Mouse (Mus musculus) midbrain, postnatal 0 days (tissue): ENCODE data around the gene Ptma. TPM values are rescaled to one million over a fixed set of nuclear protein-coding genes. Genes with fewer than 3 reads are reported as not detected.
A peak's percentile ranks its signal among the peaks of the same experiment; 100 is the strongest.

Source experiments
- ATAC-seq: fragments of 200-750 bp; cut with Nextera tagmentation; 2 replicates; pipeline ENCODE4 v1.8.0; 2017; ENCODE audit warnings: moderate number of reproducible peaks, mild to moderate bottlenecking, moderate TSS enrichment, moderate library complexity; ENCODE audit not compliant: low FRiP score
- DNase-seq: peaks from one replicate; pipeline ENCODE4 v3.0.0-alpha.2; 2015; ENCODE audit warnings: low spot score
- H3K27ac ChIP-seq: fragments of 300-500 bp; sonication (generic); 2 replicates; pipeline ENCODE4 v1.5.1; 2014; ENCODE audit warnings: low read depth, mild to moderate bottlenecking, low read length, mixed read lengths
- H3K27me3 ChIP-seq: fragments of 300-500 bp; sonication (generic); 2 replicates; pipeline ENCODE4 v1.6.1; 2014; ENCODE audit warnings: low read length, control low read depth, mixed read lengths; ENCODE audit not compliant: insufficient read depth
- H3K36me3 ChIP-seq: fragments of 300-500 bp; sonication (generic); 2 replicates; pipeline ENCODE4 v1.6.1; 2014; ENCODE audit warnings: low read length, control low read depth, mixed read lengths; ENCODE audit not compliant: insufficient read depth
- H3K4me1 ChIP-seq: fragments of 300-500 bp; sonication (generic); 2 replicates; pipeline ENCODE4 v1.6.1; 2014; ENCODE audit warnings: mild to moderate bottlenecking, control low read depth, antibody characterized with exemption, low read length, mixed read lengths; ENCODE audit not compliant: insufficient read depth
- H3K4me2 ChIP-seq: fragments of 300-500 bp; sonication (generic); 2 replicates; pipeline ENCODE4 v1.6.1; 2014; ENCODE audit warnings: low read depth, mild to moderate bottlenecking, low read length, mixed read lengths; ENCODE audit not compliant: poor library complexity, severe bottlenecking
- H3K4me3 ChIP-seq: fragments of 300-500 bp; sonication (generic); 2 replicates; pipeline ENCODE4 v1.5.1; 2014; ENCODE audit warnings: low read depth, mild to moderate bottlenecking, low read length, moderate library complexity
- H3K9ac ChIP-seq: fragments of 300-500 bp; sonication (generic); replicated peaks from 2 replicates; pipeline ENCODE4 v1.6.1; 2014; ENCODE audit warnings: mild to moderate bottlenecking, low read length, moderate library complexity, mixed read lengths; ENCODE audit not compliant: poor library complexity, severe bottlenecking
- H3K9me3 ChIP-seq: fragments of 300-500 bp; sonication (generic); 2 replicates; pipeline ENCODE4 v1.6.1; 2016; ENCODE audit warnings: low read length, control low read depth
- CTCF ChIP-seq: IDR thresholded peaks from 2 replicates; pipeline ENCODE4 v1.5.1; 2016; ENCODE audit warnings: antibody characterized with exemption, mild to moderate bottlenecking
- WGBS: fragments of 180-500 bp; shearing (Covaris S2); extraction: QIAGEN DNeasy Blood & Tissue Kit; methylation state at CpG from one replicate; pipeline ENCODE4 v1.1.7; 2014; 5-methylcytosine and 5-hydroxymethylcytosine counted together
- polyA plus RNA-seq: library from polyadenylated mRNA; unstranded; fragments of >200 nt; fragmentation: Nextera tagmentation; extraction: Ambion mirVana; gene quantifications from 2 replicates; pipeline ENCODE4 v1.2.1, GENCODE M21; 2015
- total RNA-seq: library from RNA; depleted of rRNA; stranded (reverse); fragments of >200 nt; gene quantifications from 2 replicates; pipeline ENCODE4 v1.2.3, GENCODE M21; 2014

The Ptma gene
- total and polyA plus RNA-seq, 2 experiments from 2014 or later = 947 to 1,354 TPM

GRCm38 (mm10) chr1:86515715-86516410 is 10.7 kb upstream of the Ptma start:
- Histone ChIP-seq H3K4me3 (no peak overlapping the region), H3K9ac (no peak overlapping the region), H3K4me2 (no peak overlapping the region), H3K4me1 (no peaks in the 10 kb centered on the region), H3K9me3 (no peaks in the 10 kb centered on the region), H3K36me3 (no peaks in the 10 kb centered on the region), H3K27ac (no peak overlapping the region), H3K27me3 (no peaks in the 10 kb centered on the region)
- DNase-seq (no peak), ATAC-seq (no peak)
- TF ChIP-seq CTCF = no peak
- WGBS = 77% methylated on average over 6 of the region's 6 CpGs

GRCm38 (mm10) chr1:86517076-86517475 is 9.4 kb upstream of the Ptma start:
- Histone ChIP-seq H3K4me3 (no peak overlapping the region), H3K36me3 (no peaks in the 10 kb centered on the region), H3K9ac (no peak overlapping the region), H3K4me2 (no peak overlapping the region), H3K4me1 (no peaks in the 10 kb centered on the region), H3K27me3 (no peaks in the 10 kb centered on the region), H3K27ac (no peak overlapping the region), H3K9me3 (no peaks in the 10 kb centered on the region)
- ATAC-seq (no peak), DNase-seq (no peak)
- TF ChIP-seq CTCF = no peak
- WGBS = 68% methylated on average over 3 of the region's 3 CpGs

GRCm38 (mm10) chr1:86520361-86520760 is 6.2 kb upstream of the Ptma start:
- Histone ChIP-seq H3K27me3 (no peaks in the 10 kb centered on the region), H3K27ac (no peak overlapping the region), H3K9me3 (no peaks in the 10 kb centered on the region), H3K9ac (no peak overlapping the region), H3K36me3 (no peaks in the 10 kb centered on the region), H3K4me1 (peaks cover 7% of the 10 kb centered on the region), H3K4me2 (no peak overlapping the region), H3K4me3 (no peak overlapping the region)
- DNase-seq (no peak), ATAC-seq (no peak)
- TF ChIP-seq CTCF = peak; percentile 57
- WGBS = 35% methylated on average over 7 of the region's 7 CpGs

GRCm38 (mm10) chr1:86522286-86522871 is 4.1 kb upstream of the Ptma start:
- Histone ChIP-seq H3K27me3 (no peaks in the 10 kb centered on the region), H3K27ac (peak overlapping the region; percentile 26; the same call in 1 of the 2 replicates), H3K9ac (0 out of 2 replicates have a peak overlapping the region, but pooled peaks have one; percentile 8), H3K4me1 (peaks cover 7% of the 10 kb centered on the region), H3K4me2 (no peak overlapping the region), H3K36me3 (no peaks in the 10 kb centered on the region), H3K4me3 (no peak overlapping the region), H3K9me3 (no peaks in the 10 kb centered on the region)
- ATAC-seq (no peak), DNase-seq (no peak)
- no peak for TF ChIP-seq CTCF
- WGBS = 54% methylated on average over 7 of the region's 7 CpGs

- H3K4me1 ChIP-seq = peaks cover 7% of the 10 kb centered on the region
- DNase-seq (no peak), ATAC-seq (no peak)
- H3K9ac ChIP-seq = peak overlapping the region; percentile 86
- no peaks in the 10 kb centered on the region for H3K9me3 ChIP-seq
- peak overlapping the region; percentile 98; the same call in 1 of the 2 replicates for H3K4me3 ChIP-seq
- no peaks in the 10 kb centered on the region for H3K36me3 ChIP-seq
- TF ChIP-seq CTCF = no peak
- H3K4me2 ChIP-seq = peak overlapping the region; percentile 82; the same call in 1 of the 2 replicates
- WGBS = 84% methylated on average over 8 of the region's 8 CpGs
- no peaks in the 10 kb centered on the region for H3K27me3 ChIP-seq
- H3K27ac ChIP-seq = peak overlapping the region; percentile 100
Observed at GRCm38 (mm10) chr1:86523776-86524618, 2.5 kb upstream of the Ptma start.
